Comparison of ENCODE assay signal across 20 mouse cellular contexts in the genomic region with DNA sequence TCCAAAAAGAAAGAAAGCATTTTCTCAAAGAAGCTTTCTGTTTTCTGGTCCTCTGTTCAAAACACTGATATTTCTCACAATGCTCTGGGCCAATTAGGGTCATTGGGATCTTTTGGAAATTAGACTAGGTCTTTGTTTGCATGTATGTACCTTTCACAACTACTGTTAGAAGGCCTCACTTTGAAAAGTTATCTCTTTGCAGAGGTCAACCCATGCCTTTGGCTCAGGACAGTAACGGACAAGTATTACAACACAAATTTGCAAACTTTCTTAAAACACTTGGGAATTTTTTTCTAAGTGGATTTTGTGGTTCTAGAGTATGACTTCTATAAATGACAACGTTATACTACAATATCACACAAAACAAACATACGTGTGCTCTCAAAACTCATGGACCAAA. TPM values are rescaled to one million over a fixed set of nuclear protein-coding genes. Genes with fewer than 3 reads are reported as not detected.
DNase-seq lines count a peak whose midpoint lies in the region; ATAC-seq and TF ChIP-seq lines count a peak whose summit lies in the region.
"Had no signal": no experiment of that assay in that cellular context is flagged by ENCODE, and none has a peak within 500 bp of the region (broad histone marks: within the 10 kb centered on the region; RNA-seq: fewer than 3 reads in every experiment).

No protein-coding gene starts in this region.

- WGBS in liver, adult 2 months = 49% methylated on average over 3 of the region's 3 CpGs
- WGBS in liver, embryonic 12.5 days (ENCODE audit: insufficient replicate concordance) = 75% methylated on average over 3 of the region's 3 CpGs

- no peaks in the 10 kb centered on the region for H3K79me2 ChIP-seq in liver, adult 2 months (ENCODE audit: control insufficient read depth, insufficient read depth, low read length)

- no peaks in the 10 kb centered on the region for H3K9me3 ChIP-seq in liver, embryonic 12.5 days (replicated peaks)

- H3K27me3 ChIP-seq in liver, adult 2 months (ENCODE audit: control insufficient read depth, insufficient read depth, low read length) = no peaks in the 10 kb centered on the region
- no peaks in the 10 kb centered on the region for H3K27me3 ChIP-seq in liver, embryonic 12.5 days (replicated peaks)
- H3K27me3 ChIP-seq: CH12.LX, Patski had no signal

- TF ChIP-seq POLR2A in liver, adult 2 months (IDR thresholded peaks at IDR 0.05; ENCODE audit: extremely low read depth, insufficient read depth, low read length) = no peak

- no peak for ATAC-seq in liver, embryonic 12.5 days
- ATAC-seq: activated CD4-positive, CD25-positive, alpha-beta regulatory T cell, adult 4 months; CD4-positive, CD25-positive, alpha-beta regulatory T cell, adult 4 months; Patski had no signal

- H3K4me3 ChIP-seq in liver, adult 2 months (ENCODE audit: insufficient read depth, low read depth, low read length) = no peak overlapping the region
- H3K4me3 ChIP-seq in liver, embryonic 12.5 days = no peak overlapping the region
- H3K4me3 ChIP-seq in brown adipose tissue, adult 24 weeks (ENCODE audit: insufficient read depth, low read depth, low read length) = no peak overlapping the region

- peaks cover 15% of the 10 kb centered on the region for H3K4me1 ChIP-seq in liver, adult 2 months (ENCODE audit: control insufficient read depth, insufficient read depth, low read length)
- H3K4me1 ChIP-seq in liver, embryonic 12.5 days = peaks cover 41% of the 10 kb centered on the region
- H3K4me1 ChIP-seq in brown adipose tissue, adult 24 weeks (ENCODE audit: control insufficient read depth, insufficient read depth, insufficient read length, low read length) = peaks cover 21% of the 10 kb centered on the region

- H3K36me3 ChIP-seq in liver, adult 2 months (ENCODE audit: control insufficient read depth, insufficient read depth, low read length) = no peaks in the 10 kb centered on the region
- H3K36me3 ChIP-seq in liver, embryonic 12.5 days = no peaks in the 10 kb centered on the region
- H3K36me3 ChIP-seq: G1E had no signal

- no peak overlapping the region for H3K4me2 ChIP-seq in liver, embryonic 12.5 days

- no peak overlapping the region for H3K27ac ChIP-seq in liver, adult 2 months (replicated peaks; ENCODE audit: insufficient read depth, low read depth, low read length)
- no peak overlapping the region for H3K27ac ChIP-seq in liver, embryonic 12.5 days
- peak overlapping the region; percentile 9; the same call in 1 of the 2 replicates for H3K27ac ChIP-seq in brown adipose tissue, adult 24 weeks (replicated peaks; ENCODE audit: low read depth, low read length)

- no peak for TF ChIP-seq CTCF in liver, adult 2 months (IDR thresholded peaks at IDR 0.05; ENCODE audit: low read depth, low read length)

- no peak overlapping the region for H3K9ac ChIP-seq in liver, adult 2 months (ENCODE audit: low read depth, low read length)
- no peak overlapping the region for H3K9ac ChIP-seq in liver, embryonic 12.5 days

- DNase-seq in liver, adult 2 months (ENCODE audit: extremely low read depth, low read depth, low spot score) = peak; percentile 79
- DNase-seq in layer of hippocampus, adult 18-20 months (ENCODE audit: low spot score in 2 of 2) = no peak
- DNase-seq: adrenal gland, adult 2 months; adrenal gland, adult 8-10 months; adrenal gland, postnatal 10 days; adrenal gland, postnatal 14 days; adrenal gland, postnatal 25 days; adrenal gland, postnatal 36 days; B cell, adult 2 months; cerebellum, adult 11 months; cerebellum, adult 11-12 months; cerebellum, adult 18-20 months; cerebellum, adult 2 months had no signal

RNA-seq across cellular contexts. Expression of gene Zfp326, which starts 48.3 kb away (rescaled TPM):
- 7.8 and 11.2 TPM in 2 replicates for total RNA-seq in liver, adult 2 months (2014; rRNA removed)
- polyA plus RNA-seq in liver, adult 2 months (2012; rRNA removed) = 3.9 and 4.9 TPM in 2 replicates
- polyA plus RNA-seq in liver, embryonic 12.5 days (2016; fragmentation: Nextera tagmentation; extraction: Ambion mirVana) = 12.9 and 14.9 TPM in 2 replicates
- 16.6 and 20.3 TPM in 2 replicates for polyA plus RNA-seq in brown adipose tissue, adult 24 weeks (2012; ENCODE audit: insufficient read depth, insufficient read length, missing spikeins)
- 10 to 100 TPM; 34.2 to 34.6 TPM for total RNA-seq in layer of hippocampus, adult 18-20 months (2021)
